Mouse (Mus musculus) lung, embryonic 14.5 days (tissue): ENCODE data around the gene Ttc3. TPM values are rescaled to one million over a fixed set of nuclear protein-coding genes. Genes with fewer than 3 reads are reported as not detected.
A peak's percentile ranks its signal among the peaks of the same experiment; 100 is the strongest.
"Not testable (repeated sequence)": the region's sequence is repeated elsewhere in the genome, so short reads cannot be mapped to it uniquely, and the experiment has no call there.

Experiments
- ATAC-seq: fragments of 200-750 bp; cut with Nextera tagmentation; 2 replicates; pipeline ENCODE4 v1.8.0; 2017; ENCODE audit warnings: mild to moderate bottlenecking, moderate TSS enrichment, moderate library complexity; ENCODE audit not compliant: insufficient read depth
- DNase-seq: peaks from one replicate; pipeline ENCODE4 v3.0.0-alpha.2; 2015
- H3K27ac ChIP-seq: fragments of 300-500 bp; sonication (generic); 2 replicates; pipeline ENCODE4 v1.5.1; 2014; ENCODE audit warnings: low read depth, mild to moderate bottlenecking, moderate library complexity
- H3K27me3 ChIP-seq: fragments of 300-500 bp; sonication (generic); 2 replicates; pipeline ENCODE4 v1.6.1; 2014; ENCODE audit warnings: low read length, control low read depth; ENCODE audit not compliant: insufficient read depth
- H3K36me3 ChIP-seq: fragments of 300-500 bp; sonication (generic); 2 replicates; pipeline ENCODE4 v1.6.1; 2014; ENCODE audit warnings: control low read depth; ENCODE audit not compliant: insufficient read depth
- H3K4me1 ChIP-seq: fragments of 300-500 bp; sonication (generic); 2 replicates; pipeline ENCODE4 v1.6.1; 2014; ENCODE audit warnings: antibody characterized with exemption, control low read depth; ENCODE audit not compliant: insufficient read depth
- H3K4me2 ChIP-seq: fragments of 300-500 bp; sonication (generic); 2 replicates; pipeline ENCODE4 v1.6.1; 2014; ENCODE audit warnings: mild to moderate bottlenecking
- H3K4me3 ChIP-seq: fragments of 300-500 bp; sonication (generic); 2 replicates; pipeline ENCODE4 v1.5.1; 2014; ENCODE audit warnings: low read depth, low read length
- H3K9ac ChIP-seq: fragments of 300-500 bp; sonication (generic); 2 replicates; pipeline ENCODE4 v1.6.1; 2014
- H3K9me3 ChIP-seq: fragments of 300-500 bp; sonication (generic); 2 replicates; pipeline ENCODE4 v1.6.1; 2016; ENCODE audit warnings: low read depth, low read length, control low read depth
- CTCF ChIP-seq: IDR thresholded peaks from 2 replicates; pipeline ENCODE4 v1.5.1; 2016; ENCODE audit warnings: antibody characterized with exemption, low read depth
- whole genome bisulfite sequencing: fragments of 180-500 bp; shearing (Covaris S2); extraction: QIAGEN DNeasy Blood & Tissue Kit; methylation state at CpG from one replicate; pipeline ENCODE4 v1.1.7; 2014; 5-methylcytosine and 5-hydroxymethylcytosine counted together
- polyA plus RNA-seq: library from polyadenylated mRNA; unstranded; fragments of >200 nt; fragmentation: Nextera tagmentation; extraction: Ambion mirVana; gene quantifications from 2 replicates; pipeline ENCODE4 v1.2.1, GENCODE M21; 2014

Ttc3 gene
- polyA plus RNA-seq, 1 experiment from 2014 or later: 215 TPM

DNA sequence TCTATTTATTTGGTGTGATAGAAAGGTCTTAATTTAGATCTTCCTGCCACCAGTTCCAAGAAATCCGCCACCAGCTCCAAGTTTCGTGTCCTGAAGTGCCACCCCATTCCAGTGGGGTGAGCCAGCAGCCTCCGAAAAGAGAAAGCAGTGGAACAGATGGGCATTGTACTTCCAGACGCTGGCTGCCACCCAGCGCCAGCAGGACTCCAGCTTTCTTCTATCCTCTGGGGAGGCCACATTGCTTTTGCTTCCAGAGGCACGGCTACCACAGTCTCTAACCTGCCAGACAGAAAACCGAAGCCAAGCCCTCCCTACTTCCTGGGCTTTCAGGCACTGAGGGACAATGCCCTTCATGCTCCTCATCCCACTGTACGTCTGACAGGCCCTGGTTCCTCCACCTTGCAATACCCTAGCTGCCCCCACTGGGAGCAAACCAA lies 102.1 kb downstream of the Ttc3 start:
- Histone ChIP-seq H3K36me3 (peaks cover 46% of the 10 kb centered on the region), H3K27ac (no peak overlapping the region), H3K9ac (no peak overlapping the region), H3K4me2 (no peak overlapping the region), H3K27me3 (no peaks in the 10 kb centered on the region), H3K9me3 (no peaks in the 10 kb centered on the region), H3K4me3 (no peak overlapping the region), H3K4me1 (no peaks in the 10 kb centered on the region)
- no peak for ATAC-seq
- TF ChIP-seq CTCF: no peak
- 75% methylated on average over 8 of the region's 8 CpGs for WGBS
- DNase-seq: peak; percentile 15

DNA sequence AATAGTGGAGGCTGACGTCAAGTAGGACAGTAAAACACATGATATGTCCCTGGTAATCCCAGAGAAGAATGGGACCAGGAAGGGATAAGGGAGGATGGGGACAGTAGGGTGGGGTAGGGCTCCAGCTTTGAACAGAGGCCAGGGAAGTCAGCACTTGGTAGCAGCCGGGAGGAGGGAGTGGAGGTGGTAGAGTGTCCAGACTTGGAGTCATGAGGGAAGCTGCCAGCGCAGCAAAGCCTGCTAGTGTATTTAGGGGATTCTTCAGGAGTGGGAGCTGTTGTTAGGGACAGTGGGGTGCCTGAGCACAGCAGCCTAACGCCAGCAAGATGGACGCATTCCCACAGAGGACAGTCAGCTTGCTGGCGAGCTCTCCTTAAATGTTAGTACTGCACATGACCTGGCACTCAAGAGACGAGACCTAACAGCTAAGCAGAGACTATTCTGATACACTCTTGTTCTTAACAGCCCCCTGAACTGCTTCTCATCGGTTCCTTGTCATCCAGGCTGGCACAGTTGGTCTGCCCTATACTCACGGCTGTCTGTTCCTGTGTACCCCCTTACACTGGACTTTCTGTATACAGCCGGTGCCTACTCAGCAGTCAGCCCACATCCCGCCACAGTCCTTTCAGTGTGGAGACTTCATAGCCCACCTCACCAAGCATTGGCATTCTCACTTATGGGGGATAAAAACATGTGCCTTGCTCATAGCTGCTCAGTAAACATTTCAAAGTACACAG lies 102.8 kb downstream of the Ttc3 start:
- no peak overlapping the region for H3K9ac ChIP-seq
- H3K4me3 ChIP-seq: no peak overlapping the region
- WGBS: 81% methylated on average over 11 of the region's 11 CpGs
- H3K4me2 ChIP-seq: no peak overlapping the region
- H3K9me3 ChIP-seq: no peaks in the 10 kb centered on the region
- peaks cover 39% of the 10 kb centered on the region for H3K36me3 ChIP-seq
- no peak for TF ChIP-seq CTCF
- DNase-seq: no peak
- no peaks in the 10 kb centered on the region for H3K4me1 ChIP-seq
- no peak overlapping the region for H3K27ac ChIP-seq
- H3K27me3 ChIP-seq: no peaks in the 10 kb centered on the region
- no peak for ATAC-seq

DNA sequence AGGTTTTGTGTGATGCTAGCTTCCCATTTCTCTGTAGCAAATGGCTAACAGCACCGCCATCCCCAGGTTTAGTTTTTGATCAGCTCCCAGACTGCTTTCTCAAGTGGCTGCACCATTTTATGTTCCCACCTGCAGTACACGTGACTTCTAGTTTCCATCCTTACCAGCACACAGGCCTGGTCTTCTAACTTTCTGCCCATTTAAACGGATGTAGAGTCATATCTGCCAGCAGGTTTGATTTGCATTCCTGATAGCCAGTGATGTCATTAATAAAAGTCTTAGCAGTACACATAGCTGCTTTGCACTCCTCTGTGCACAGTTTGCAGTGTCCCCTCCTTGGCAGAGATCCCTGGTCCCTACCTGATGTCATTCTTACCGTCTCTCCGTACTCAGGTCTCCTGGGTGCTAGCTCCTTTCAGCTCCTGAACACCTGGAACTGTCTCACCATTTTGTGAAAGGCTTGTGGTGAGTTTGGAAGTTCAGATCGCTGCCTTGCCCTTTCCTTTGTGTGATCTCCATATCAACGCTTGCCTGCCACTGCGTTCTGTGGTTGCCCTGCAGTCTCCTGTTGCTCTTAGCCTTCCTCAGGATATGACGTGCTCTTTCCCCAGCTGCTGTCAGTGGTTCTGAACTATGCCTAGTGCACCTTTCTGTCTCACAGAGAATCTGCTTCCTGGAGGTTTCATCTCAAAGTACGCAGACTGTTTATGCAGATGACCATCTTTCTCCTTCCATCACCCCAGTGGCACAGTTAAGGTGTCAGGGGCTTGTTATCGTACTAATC lies 114.5 kb downstream of the Ttc3 start:
- no peaks in the 10 kb centered on the region for H3K27me3 ChIP-seq
- no peaks in the 10 kb centered on the region for H3K4me1 ChIP-seq
- no peaks in the 10 kb centered on the region for H3K36me3 ChIP-seq
- 69% methylated on average over 11 of the region's 11 CpGs for WGBS
- H3K4me2 ChIP-seq: no peak overlapping the region
- no peak overlapping the region for H3K9ac ChIP-seq
- no peak overlapping the region for H3K4me3 ChIP-seq
- ATAC-seq (no peak), DNase-seq (no peak)
- no peak overlapping the region for H3K27ac ChIP-seq
- no peaks in the 10 kb centered on the region for H3K9me3 ChIP-seq
- TF ChIP-seq CTCF: no peak

DNA sequence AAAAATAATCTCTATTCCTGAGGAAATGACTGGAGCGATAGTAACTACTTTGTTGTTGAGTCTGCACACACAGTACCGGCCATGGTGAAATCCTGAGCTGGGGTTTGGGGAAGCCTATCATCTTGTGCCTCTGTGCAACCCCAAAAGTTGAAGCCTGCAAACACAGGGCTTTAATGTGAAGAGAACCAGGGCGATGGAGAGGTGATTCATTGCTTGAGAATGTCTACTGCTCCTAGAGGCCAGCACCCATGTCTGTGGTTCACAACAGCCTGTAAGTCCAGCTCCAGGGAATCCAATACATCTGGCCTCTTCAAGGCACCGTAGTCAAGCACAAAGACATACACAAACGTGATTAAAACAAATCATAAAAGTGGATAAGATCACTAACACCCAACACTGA lies 116.9 kb downstream of the Ttc3 start:
- Histone ChIP-seq H3K4me1 (no peaks in the 10 kb centered on the region), H3K27ac (no peak overlapping the region), H3K9ac (no peak overlapping the region), H3K36me3 (no peaks in the 10 kb centered on the region), H3K4me2 (no peak overlapping the region), H3K9me3 (no peaks in the 10 kb centered on the region), H3K27me3 (no peaks in the 10 kb centered on the region), H3K4me3 (no peak overlapping the region)
- WGBS: 67% methylated on average over 5 of the region's 5 CpGs
- TF ChIP-seq CTCF: no peak
- DNase-seq: no peak
- ATAC-seq: no peak

DNA sequence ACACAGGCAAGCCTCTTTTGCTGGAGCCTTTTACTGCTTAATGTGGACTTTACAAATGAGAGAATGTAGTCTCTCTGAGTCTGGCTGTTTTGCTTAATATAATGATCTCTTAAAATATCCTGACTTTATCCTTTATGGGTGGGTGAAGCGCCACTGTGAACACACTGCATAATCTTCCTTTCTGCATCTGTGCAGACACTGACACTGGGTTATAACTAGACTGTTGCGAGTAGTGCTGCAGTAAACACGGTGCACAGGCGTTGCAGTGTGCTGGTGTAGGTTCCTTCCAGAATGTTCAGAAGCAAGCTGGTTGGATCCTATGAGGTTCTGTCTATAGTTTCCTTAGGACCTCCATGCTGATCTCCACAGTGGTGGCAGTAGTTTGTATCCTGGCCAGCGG lies 118.9 kb downstream of the Ttc3 start:
- TF ChIP-seq CTCF: no peak
- WGBS: 88% methylated on average over 5 of the region's 5 CpGs
- no peak for ATAC-seq

DNA sequence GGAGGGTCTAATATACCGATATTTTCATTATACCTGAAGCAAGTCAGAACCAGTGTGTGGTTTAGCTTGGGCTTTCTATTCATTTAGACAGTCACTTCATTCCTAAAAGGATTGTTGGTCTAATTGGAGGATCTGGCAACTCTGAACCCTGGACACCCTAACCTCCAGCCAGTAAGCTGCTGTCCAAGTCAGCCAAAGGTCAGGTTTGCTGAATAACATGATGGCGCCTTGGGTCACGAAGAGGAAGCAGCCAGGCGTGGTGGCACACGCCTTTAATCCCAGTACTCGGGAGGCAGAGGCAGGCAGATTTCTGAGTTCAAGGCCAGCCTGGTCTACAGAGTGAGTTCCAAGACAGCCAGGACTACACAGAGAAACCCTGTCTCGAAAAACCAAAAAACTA lies 126.8 kb downstream of the Ttc3 start:
- DNase-seq, H3K9me3 ChIP-seq, H3K4me2 ChIP-seq, H3K4me1 ChIP-seq, H3K27ac ChIP-seq, ATAC-seq, H3K9ac ChIP-seq, H3K4me3 ChIP-seq, H3K27me3 ChIP-seq: not testable (repeated sequence)
- H3K36me3 ChIP-seq: peaks cover 67% of the 10 kb centered on the region
- WGBS: 92% methylated on average over 7 of the region's 7 CpGs

More for the DNA sequence above, 118.9 kb downstream of the Ttc3 start:
- H3K4me3 ChIP-seq: no peak overlapping the region
- H3K9me3 ChIP-seq: no peaks in the 10 kb centered on the region
- no peak overlapping the region for H3K4me2 ChIP-seq
- no peaks in the 10 kb centered on the region for H3K36me3 ChIP-seq
- DNase-seq: no peak
- no peak overlapping the region for H3K9ac ChIP-seq
- no peak overlapping the region for H3K27ac ChIP-seq
- H3K27me3 ChIP-seq: no peaks in the 10 kb centered on the region
- H3K4me1 ChIP-seq: no peaks in the 10 kb centered on the region

DNA sequence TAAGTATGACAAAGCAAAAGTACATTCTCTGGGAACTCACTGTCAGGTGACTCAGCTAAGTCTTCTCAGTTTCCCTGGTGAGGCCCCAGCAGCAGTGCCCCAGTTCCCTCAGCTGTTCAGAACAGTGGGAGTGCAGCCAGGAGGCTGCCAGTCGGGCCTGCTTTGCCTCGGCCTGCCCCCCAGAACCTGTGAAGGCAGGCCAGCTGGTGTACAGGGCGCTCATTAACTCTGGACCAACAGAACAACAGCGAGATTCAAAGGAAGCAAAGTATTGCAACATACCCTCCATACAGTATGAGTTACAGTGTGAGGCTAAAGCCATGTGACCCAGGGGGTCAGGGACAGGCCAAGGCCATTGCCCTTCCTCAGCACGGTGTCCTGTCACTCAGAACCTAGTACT lies 127.5 kb downstream of the Ttc3 start:
- Histone ChIP-seq H3K27me3 (no peaks in the 10 kb centered on the region), H3K4me1 (no peaks in the 10 kb centered on the region), H3K9me3 (no peaks in the 10 kb centered on the region), H3K9ac (no peak overlapping the region), H3K36me3 (peaks cover 72% of the 10 kb centered on the region), H3K4me2 (no peak overlapping the region), H3K4me3 (no peak overlapping the region), H3K27ac (no peak overlapping the region)
- ATAC-seq (peak; percentile 44; the same call in 1 of the 2 replicates), DNase-seq (no peak)
- WGBS: 81% methylated on average over 5 of the region's 5 CpGs
- no peak for TF ChIP-seq CTCF
